Mouse (Mus musculus) spleen, adult 2 months (tissue): Measurements from ENCODE around the gene Mgat2.
"Not testable (repeated sequence)": the region's sequence is repeated elsewhere in the genome, so short reads cannot be mapped to it uniquely, and the experiment has no call there.

Experiments used
- CTCF ChIP-seq: fragments of 200-500 bp; IDR thresholded peaks from 2 replicates; pipeline ENCODE4 v1.5.1; 2011; ENCODE audit warnings: mild to moderate bottlenecking, inconsistent platforms; ENCODE audit not compliant: insufficient read depth, insufficient read length, insufficient replicate concordance; ENCODE audit errors: extremely low read depth
- POLR2A ChIP-seq: fragments of 200-500 bp; IDR thresholded peaks from 2 replicates; pipeline ENCODE4 v1.6.1; 2011; ENCODE audit warnings: low read depth, low read length, inconsistent platforms

GRCm38 (mm10) chr12:69158765-69159577 is 25.0 kb upstream of the Mgat2 start, which contains the start of gene Rps29:
- peak; percentile 82 for TF ChIP-seq POLR2A
- not testable (repeated sequence) for TF ChIP-seq CTCF
